8 mouse cellular contexts compared by ENCODE assay signal in genomic region chr14:47533365-47534175, GRCm38 (mm10). TPM values are rescaled to one million over a fixed set of nuclear protein-coding genes. Genes with fewer than 3 reads are reported as not detected.
DNase-seq lines count a peak whose midpoint lies in the region; ATAC-seq and TF ChIP-seq lines count a peak whose summit lies in the region.

No protein-coding gene starts in this region.

- no peak overlapping the region for H3K4me2 ChIP-seq in forebrain, embryonic 15.5 days (replicated peaks)

- H3K9ac ChIP-seq in forebrain, embryonic 15.5 days (replicated peaks): no peak overlapping the region

- 0 out of 2 replicates have a peak, but pooled peaks cover 3% of the 10 kb centered on the region for H3K36me3 ChIP-seq in forebrain, embryonic 15.5 days
- H3K36me3 ChIP-seq in hindbrain, embryonic 10.5 days: peaks cover 30% of the 10 kb centered on the region
- peaks cover 6% of the 10 kb centered on the region for H3K36me3 ChIP-seq in megakaryocyte, embryonic 14.5 days (replicated peaks; ENCODE audit: low read length)

- TF ChIP-seq CTCF in left cerebral cortex, adult 2 months (IDR thresholded peaks at IDR 0.05): peak; percentile 59

- DNase-seq in cerebellum, adult 11 months: no peak
- DNase-seq in c-Kit-positive CD71-negative TER-119-negative erythroid progenitor cells, embryonic 14.5 days (ENCODE audit: low read depth): peak; percentile 60
- peak; percentile 50 for DNase-seq in hindbrain, embryonic 10.5 days (ENCODE audit: low spot score)
- DNase-seq in left cerebral cortex, adult 2 months (ENCODE audit: extremely low spot score in 1 of 2, low spot score in 2 of 2): peak; percentile 35
- DNase-seq in right cerebral cortex, postnatal 36 days (ENCODE audit: low spot score in 2 of 2): peak; percentile 44 to 66

- H3K9me3 ChIP-seq in forebrain, embryonic 15.5 days: no peaks in the 10 kb centered on the region
- H3K9me3 ChIP-seq in hindbrain, embryonic 10.5 days: no peaks in the 10 kb centered on the region
- H3K9me3 ChIP-seq in megakaryocyte, embryonic 14.5 days: no peaks in the 10 kb centered on the region

- H3K27me3 ChIP-seq in forebrain, embryonic 15.5 days: no peaks in the 10 kb centered on the region
- no peaks in the 10 kb centered on the region for H3K27me3 ChIP-seq in hindbrain, embryonic 10.5 days (ENCODE audit: insufficient read depth, poor library complexity, severe bottlenecking)
- H3K27me3 ChIP-seq in megakaryocyte, embryonic 14.5 days (replicated peaks): no peaks in the 10 kb centered on the region

- H3K4me3 ChIP-seq in forebrain, embryonic 15.5 days: no peak overlapping the region
- H3K4me3 ChIP-seq in hindbrain, embryonic 10.5 days: no peak overlapping the region
- no peak overlapping the region for H3K4me3 ChIP-seq in left cerebral cortex, adult 2 months
- H3K4me3 ChIP-seq in megakaryocyte, embryonic 14.5 days (replicated peaks): peak overlapping the region; percentile 88

- H3K4me1 ChIP-seq in forebrain, embryonic 15.5 days: peaks cover 5% of the 10 kb centered on the region; the same call in 1 of the 2 replicates
- peaks cover 11% of the 10 kb centered on the region for H3K4me1 ChIP-seq in hindbrain, embryonic 10.5 days (replicated peaks)
- peaks cover 32% of the 10 kb centered on the region for H3K4me1 ChIP-seq in megakaryocyte, embryonic 14.5 days

- intact Hi-C loops in left cerebral cortex, adult 2 months (cut with DNase I): loop anchor here (1.0 to 5.0 kb wide), 2 partner anchors 61 to 116 kb away; partner anchors contain the start of gene Dlgap5

- WGBS in forebrain, embryonic 15.5 days: 45% methylated on average over 11 of the region's 11 CpGs
- 44% methylated on average over 11 of the region's 11 CpGs for WGBS in hindbrain, embryonic 10.5 days

- ATAC-seq in cerebellum, adult (ENCODE audit: insufficient number of reproducible peaks, low FRiP score, low TSS enrichment): peak; percentile 16; the same call in 1 of the 2 replicates
- ATAC-seq in forebrain, embryonic 15.5 days (replicated peaks): peak; percentile 49

- H3K27ac ChIP-seq in forebrain, embryonic 15.5 days (replicated peaks): no peak overlapping the region
- peak overlapping the region; percentile 18; the same call in 1 of the 2 replicates for H3K27ac ChIP-seq in hindbrain, embryonic 10.5 days
- H3K27ac ChIP-seq in left cerebral cortex, adult 2 months: peak overlapping the region; percentile 45

RNA-seq across cellular contexts. Expression of gene Atg14, which starts 36.9 kb away (rescaled TPM):
- polyA plus RNA-seq in forebrain, embryonic 15.5 days (2015; fragmentation: Nextera tagmentation; extraction: Ambion mirVana): 21.8 and 22.6 TPM in 2 replicates
- polyA plus RNA-seq in hindbrain, embryonic 10.5 days (2016; fragmentation: Nextera tagmentation; extraction: Ambion mirVana): 16.5 and 16.6 TPM in 2 replicates
- total RNA-seq in left cerebral cortex, adult 2 months (2021): 10 to 100 TPM; 18.9 to 20.6 TPM
- polyA plus RNA-seq in megakaryocyte, embryonic 14.5 days (2012; ENCODE audit: insufficient read depth, low replicate concordance): 0.28 TPM in 1 of 2 replicates, not detected in the other

Comparison
In these comparisons a context has a peak if more than half of its experiments do, and no peak if none do; other contexts are left out.
1. RNA of gene Atg14, which starts 36.9 kb away (polyA plus RNA-seq): 21.8 to 22.6 TPM in forebrain, embryonic 15.5 days and 16.5 to 16.6 TPM in hindbrain, embryonic 10.5 days; 0.28 TPM in megakaryocyte, embryonic 14.5 days; every median in the first group is over 10 times any median in the second.